Comparison of ENCODE assay signal across 9 mouse cellular contexts in the genomic region with DNA sequence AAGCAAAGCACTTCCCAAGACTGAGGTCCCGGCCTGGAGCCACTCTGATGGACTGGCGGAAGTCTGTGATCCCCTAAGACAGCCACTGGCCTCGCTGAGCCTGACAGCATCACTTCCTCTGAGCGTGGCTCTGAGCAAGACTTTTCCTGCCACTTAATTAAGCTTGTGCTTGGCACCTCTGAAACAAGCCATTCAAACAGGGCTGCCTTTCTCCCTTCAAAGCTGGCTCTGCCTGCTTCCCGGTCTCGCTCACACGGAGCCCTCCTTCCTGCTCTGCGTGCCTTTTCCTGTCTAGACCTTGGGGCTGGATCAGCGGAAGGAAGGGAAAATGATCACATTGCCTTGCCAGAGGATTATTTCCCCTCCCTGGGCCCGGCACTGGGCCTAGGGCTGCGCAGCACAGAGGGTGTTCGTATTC.
DNase-seq lines count a peak whose midpoint lies in the region; ATAC-seq and TF ChIP-seq lines count a peak whose summit lies in the region.
"Had no signal": no experiment of that assay in that cellular context is flagged by ENCODE, and none has a peak within 500 bp of the region (broad histone marks: within the 10 kb centered on the region; RNA-seq: fewer than 3 reads in every experiment).

No protein-coding gene starts in this region.

- H3K4me1 ChIP-seq in midbrain, embryonic 11.5 days (ENCODE audit: control insufficient read depth, insufficient read depth, low read length), result no peaks in the 10 kb centered on the region
- H3K4me1 ChIP-seq in midbrain, embryonic 13.5 days (replicated peaks), result no peaks in the 10 kb centered on the region
- H3K4me1 ChIP-seq in forebrain, postnatal 0 days (ENCODE audit: insufficient read depth), result no peaks in the 10 kb centered on the region
- H3K4me1 ChIP-seq in kidney, embryonic 16.5 days (ENCODE audit: insufficient read depth, low read length), result no peaks in the 10 kb centered on the region

- WGBS in midbrain, embryonic 11.5 days, result 69% methylated on average over 12 of the region's 12 CpGs
- 64% methylated on average over 12 of the region's 12 CpGs for WGBS in midbrain, embryonic 13.5 days
- WGBS in forebrain, postnatal 0 days, result 29% methylated on average over 12 of the region's 12 CpGs
- 47% methylated on average over 12 of the region's 12 CpGs for WGBS in kidney, embryonic 16.5 days

- no peak overlapping the region for H3K4me3 ChIP-seq in midbrain, embryonic 11.5 days (ENCODE audit: low read depth, low read length)
- no peak overlapping the region for H3K4me3 ChIP-seq in midbrain, embryonic 13.5 days (replicated peaks)
- H3K4me3 ChIP-seq in forebrain, postnatal 0 days (ENCODE audit: low read depth, low read length), result no peak overlapping the region
- no peak overlapping the region for H3K4me3 ChIP-seq in kidney, embryonic 16.5 days (ENCODE audit: low read length)

- H3K4me2 ChIP-seq in midbrain, embryonic 11.5 days, result no peak overlapping the region
- H3K4me2 ChIP-seq in midbrain, embryonic 13.5 days (replicated peaks), result no peak overlapping the region
- no peak overlapping the region for H3K4me2 ChIP-seq in forebrain, postnatal 0 days (ENCODE audit: low read depth)
- H3K4me2 ChIP-seq in kidney, embryonic 16.5 days (replicated peaks; ENCODE audit: low read depth, low read length), result no peak overlapping the region

- ATAC-seq in midbrain, embryonic 11.5 days (ENCODE audit: low FRiP score), result no peak
- no peak for ATAC-seq in midbrain, embryonic 13.5 days
- peak; percentile 70 for ATAC-seq in forebrain, postnatal 0 days
- ATAC-seq in kidney, embryonic 16.5 days (ENCODE audit: low FRiP score, low TSS enrichment), result peak; percentile 69; the same call in 1 of the 2 replicates

- no peaks in the 10 kb centered on the region for H3K36me3 ChIP-seq in midbrain, embryonic 11.5 days (ENCODE audit: control insufficient read depth, insufficient read depth, low read length)
- no peaks in the 10 kb centered on the region for H3K36me3 ChIP-seq in midbrain, embryonic 13.5 days
- no peaks in the 10 kb centered on the region for H3K36me3 ChIP-seq in forebrain, postnatal 0 days (ENCODE audit: insufficient read depth)
- peaks cover 4% of the 10 kb centered on the region; the same call in 1 of the 2 replicates for H3K36me3 ChIP-seq in kidney, embryonic 16.5 days (ENCODE audit: insufficient read depth, low read length)

- H3K9ac ChIP-seq in midbrain, embryonic 11.5 days (ENCODE audit: low read length), result no peak overlapping the region
- H3K9ac ChIP-seq in midbrain, embryonic 13.5 days (replicated peaks), result no peak overlapping the region
- H3K9ac ChIP-seq in forebrain, postnatal 0 days, result no peak overlapping the region
- no peak overlapping the region for H3K9ac ChIP-seq in kidney, embryonic 16.5 days (replicated peaks; ENCODE audit: low read length)

- H3K27me3 ChIP-seq in midbrain, embryonic 11.5 days (ENCODE audit: control insufficient read depth, insufficient read depth, low read length), result no peaks in the 10 kb centered on the region
- no peaks in the 10 kb centered on the region for H3K27me3 ChIP-seq in midbrain, embryonic 13.5 days
- no peaks in the 10 kb centered on the region for H3K27me3 ChIP-seq in forebrain, postnatal 0 days (ENCODE audit: insufficient read depth, low read length)
- H3K27me3 ChIP-seq in kidney, embryonic 16.5 days (ENCODE audit: insufficient read depth, low read length), result no peaks in the 10 kb centered on the region

- intact Hi-C loops in left cerebral cortex, postnatal 25 days (cut with DNase I), result no loop called here

- H3K9me3 ChIP-seq in midbrain, embryonic 11.5 days (ENCODE audit: control insufficient read depth, low read length), result no peaks in the 10 kb centered on the region
- H3K9me3 ChIP-seq in midbrain, embryonic 13.5 days, result no peaks in the 10 kb centered on the region
- H3K9me3 ChIP-seq in forebrain, postnatal 0 days (ENCODE audit: low read length), result no peaks in the 10 kb centered on the region
- no peaks in the 10 kb centered on the region for H3K9me3 ChIP-seq in kidney, embryonic 16.5 days (ENCODE audit: low read length)

- peak; percentile 49 for DNase-seq in midbrain, embryonic 11.5 days (ENCODE audit: low spot score, missing footprints)
- no peak for DNase-seq in forebrain, postnatal 0 days
- peak; percentile 50 for DNase-seq in lung, postnatal 25 days (ENCODE audit: low spot score)
- no peak for DNase-seq in thymus, adult 18-20 months
- no peak for DNase-seq in cerebellum, adult 11-12 months
- DNase-seq in left cerebral cortex, postnatal 25 days (ENCODE audit: low spot score in 2 of 2), result no peak
- DNase-seq: left cerebral cortex, postnatal 4 days had no signal

- no peak for TF ChIP-seq CTCF in forebrain, postnatal 0 days (IDR thresholded peaks at IDR 0.05; ENCODE audit: low read depth)

- H3K27ac ChIP-seq in midbrain, embryonic 11.5 days (ENCODE audit: low read depth, low read length), result no peak overlapping the region
- no peak overlapping the region for H3K27ac ChIP-seq in midbrain, embryonic 13.5 days
- no peak overlapping the region for H3K27ac ChIP-seq in forebrain, postnatal 0 days (ENCODE audit: low read depth, low read length)
- no peak overlapping the region for H3K27ac ChIP-seq in kidney, embryonic 16.5 days (ENCODE audit: low read length)

Comparison
In these comparisons a context has a peak if more than half of its experiments do, and no peak if none do; other contexts are left out.
1. ATAC-seq: peak in forebrain, postnatal 0 days (single experiment) and kidney, embryonic 16.5 days (single experiment); none in midbrain, embryonic 11.5 days (single experiment) and midbrain, embryonic 13.5 days (single experiment).
2. DNase-seq: peak in midbrain, embryonic 11.5 days (single experiment) and lung, postnatal 25 days (single experiment); none in forebrain, postnatal 0 days (single experiment), thymus, adult 18-20 months (0 of 2), cerebellum, adult 11-12 months (single experiment) and left cerebral cortex, postnatal 25 days (0 of 2).